Mouse (Mus musculus) heart, postnatal 10 days (tissue): ENCODE data around the gene Gm8126. TPM values are rescaled to one million over a fixed set of nuclear protein-coding genes. Genes with fewer than 3 reads are reported as not detected.
"Not testable (repeated sequence)": the region's sequence is repeated elsewhere in the genome, so short reads cannot be mapped to it uniquely, and the experiment has no call there.

Source experiments
- DNase-seq, 2 experiments: peaks; one replicate each; pipeline ENCODE4 v3.0.0; 2021
- intact Hi-C: fragments of 180-260 bp; cut with DNase I; formaldehyde crosslinking; loops from one replicate; pipeline ENCODE4 v1.15.1; 2025
- total RNA-seq, 2 experiments: library from RNA; stranded (reverse); gene quantifications; 2 replicates each; pipeline ENCODE4 v1.2.3; 2021

The Gm8126 gene
- total RNA-seq: not detected

- intact Hi-C loops, DNase-seq: not testable (repeated sequence)
These were observed at the start of gene Gm8126 for GRCm38 (mm10) chr14:43258349-43258748. Gene Gm8126, plus strand, starts transcription at chr14:43258649.

DNA sequence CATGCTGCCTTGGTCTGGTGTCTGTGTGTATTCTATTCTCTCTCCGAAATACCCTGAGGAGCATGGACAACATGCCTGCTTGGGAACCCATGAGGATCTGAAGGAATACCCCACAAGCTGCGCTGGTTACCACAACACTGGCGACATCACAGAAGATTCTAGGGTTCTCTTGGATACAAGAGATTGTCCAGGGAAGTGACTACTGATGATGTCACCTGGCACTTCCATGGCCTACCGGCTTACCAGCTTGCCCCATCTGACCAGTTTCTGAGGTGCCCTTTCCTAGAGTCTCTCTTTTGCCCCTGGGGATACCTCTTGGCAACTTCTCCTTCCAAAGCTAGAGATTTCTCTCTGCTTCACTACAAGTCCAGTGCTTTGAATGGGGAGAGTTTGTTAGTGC is 23.2 kb upstream of the Gm8126 start, which contains the start of gene Gm8122:
TSS of gene Gm8122 (minus strand) at position 101 of the 400 bp plus-strand sequence.
- DNase-seq, intact Hi-C loops: not testable (repeated sequence)

- DNase-seq, intact Hi-C loops: not testable (repeated sequence)
These were observed 20.7 kb upstream of the Gm8126 start for GRCm38 (mm10) chr14:43237769-43238168.

DNA sequence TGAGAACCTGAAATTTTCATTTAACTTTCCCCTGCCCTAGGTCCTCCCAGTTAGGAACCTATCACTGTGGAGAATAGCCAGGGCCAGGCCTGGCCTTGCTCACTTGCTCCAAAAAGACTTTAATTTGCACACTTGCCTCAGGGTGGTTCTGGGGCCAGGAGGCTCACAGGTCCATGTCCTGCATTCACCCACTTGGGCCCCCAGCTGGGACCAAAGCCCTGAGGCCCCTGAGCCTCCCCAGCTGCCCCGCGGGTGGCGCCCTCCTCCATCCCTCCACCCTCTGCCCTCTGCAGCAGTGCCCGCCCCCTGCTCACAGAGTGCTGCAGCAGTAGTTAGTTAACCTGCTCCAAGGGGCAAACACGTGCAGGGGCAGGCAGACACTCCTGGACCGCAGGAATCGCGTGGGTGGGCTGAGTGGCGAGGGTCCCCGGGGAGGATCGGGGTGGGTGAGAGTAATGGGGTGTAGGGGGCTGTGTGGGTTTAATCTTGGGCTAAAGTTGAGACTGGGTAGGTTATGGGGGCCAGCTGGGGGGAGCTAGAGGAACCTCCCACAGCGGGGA is 8.8 kb upstream of the Gm8126 start:
- DNase-seq, intact Hi-C loops: not testable (repeated sequence)

- intact Hi-C loops, DNase-seq: not testable (repeated sequence)
These were observed 7.7 kb upstream of the Gm8126 start for GRCm38 (mm10) chr14:43250549-43251253.

DNA sequence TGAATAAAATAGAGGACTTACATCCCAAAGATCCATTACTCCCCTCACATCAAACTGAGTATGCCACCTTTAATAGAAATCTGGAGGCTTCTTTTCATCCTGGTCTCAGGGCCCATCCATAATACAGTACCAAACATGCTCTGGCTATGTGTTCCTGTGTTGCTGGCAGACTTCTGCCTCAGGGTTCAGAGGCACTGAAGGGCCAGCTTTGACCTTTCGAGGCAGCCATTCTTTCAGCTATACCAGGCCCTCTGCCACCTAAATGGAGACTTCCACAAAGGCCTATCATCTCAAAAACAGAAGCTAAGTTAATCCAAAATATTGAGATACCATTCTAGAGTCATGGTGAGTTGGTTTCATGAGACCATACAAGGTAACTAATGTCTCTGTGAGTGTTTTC is 1.9 kb upstream of the Gm8126 start:
- intact Hi-C loops: not testable (repeated sequence)

GRCm38 (mm10) chr14:43263421-43263820 is 5.0 kb downstream of the Gm8126 start:
- DNase-seq, intact Hi-C loops: not testable (repeated sequence)

More for the DNA sequence above, 1.9 kb upstream of the Gm8126 start:
- not testable (repeated sequence) for DNase-seq

GRCm38 (mm10) chr14:43268521-43269084 is 10.2 kb downstream of the Gm8126 start:
- DNase-seq, intact Hi-C loops: not testable (repeated sequence)

DNA sequence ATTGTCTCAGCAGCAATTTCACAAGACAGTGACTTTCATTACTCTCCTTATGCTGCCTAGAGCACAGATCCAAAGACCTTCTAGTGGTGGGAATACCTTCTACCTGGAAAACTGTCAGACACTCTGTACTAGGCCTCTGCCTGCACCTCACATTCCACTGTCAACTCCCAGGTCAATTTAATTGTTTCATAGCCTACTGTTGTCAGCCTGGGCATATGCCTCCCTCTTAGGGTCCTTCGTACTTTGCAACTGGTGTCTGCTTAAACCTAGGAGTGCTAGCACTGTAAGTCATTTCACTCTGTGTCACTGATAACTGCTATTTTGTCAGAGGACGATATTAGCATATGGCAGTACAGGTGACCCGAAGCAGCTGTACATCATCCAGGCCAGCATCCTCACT is 10.8 kb downstream of the Gm8126 start:
- DNase-seq, intact Hi-C loops: not testable (repeated sequence)

DNA sequence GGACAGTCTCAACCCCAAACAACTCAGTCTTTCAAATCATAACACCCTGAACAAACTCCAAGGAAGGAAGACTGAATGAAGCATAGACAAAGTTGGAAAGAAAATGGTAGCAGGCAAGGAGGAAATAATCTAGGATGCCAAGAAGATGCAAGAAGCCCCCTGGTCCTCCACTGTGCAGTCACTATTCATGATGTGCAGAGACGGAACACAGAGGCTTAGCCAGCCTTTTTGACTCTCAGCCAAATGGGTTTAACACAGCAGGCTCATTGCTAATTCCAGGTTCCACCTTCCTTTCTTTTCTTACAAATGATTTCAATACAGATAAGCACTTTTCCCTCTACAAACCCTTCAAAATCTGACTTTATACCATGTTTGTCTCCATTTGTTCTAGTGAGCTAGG is 14.7 kb downstream of the Gm8126 start:
- DNase-seq, intact Hi-C loops: not testable (repeated sequence)

GRCm38 (mm10) chr14:43274986-43275511 is 16.6 kb downstream of the Gm8126 start, which contains the start of gene Gm9732:
Gene Gm9732, plus strand, starts transcription at chr14:43275036.
- intact Hi-C loops, DNase-seq: not testable (repeated sequence)

GRCm38 (mm10) chr14:43275752-43276151 is 17.3 kb downstream of the Gm8126 start:
- intact Hi-C loops, DNase-seq: not testable (repeated sequence)

GRCm38 (mm10) chr14:43277468-43277867 is 19.0 kb downstream of the Gm8126 start:
- intact Hi-C loops, DNase-seq: not testable (repeated sequence)

GRCm38 (mm10) chr14:43278146-43278545 is 19.7 kb downstream of the Gm8126 start:
- intact Hi-C loops: not testable (repeated sequence)

DNA sequence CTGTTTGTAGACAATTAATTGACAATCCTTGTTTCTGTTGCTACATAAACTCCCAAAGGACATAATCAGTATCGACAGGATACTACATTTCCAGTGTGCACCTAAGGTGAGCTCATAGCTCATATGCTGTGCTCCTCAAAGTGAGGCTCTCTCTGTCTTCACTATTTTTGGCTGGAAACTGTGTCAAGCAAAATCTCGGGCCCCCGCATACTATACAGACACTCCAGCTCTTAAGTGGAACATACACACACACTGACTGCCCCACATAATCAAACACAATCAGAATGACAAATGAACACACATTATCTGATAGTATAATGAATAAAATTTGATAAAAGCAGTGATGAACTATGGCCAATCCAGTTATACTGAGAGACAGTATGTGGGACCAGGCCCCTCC is 20.2 kb downstream of the Gm8126 start:
- intact Hi-C loops, DNase-seq: not testable (repeated sequence)

More at GRCm38 (mm10) chr14:43278146-43278545, 19.7 kb downstream of the Gm8126 start:
- not testable (repeated sequence) for DNase-seq

DNA sequence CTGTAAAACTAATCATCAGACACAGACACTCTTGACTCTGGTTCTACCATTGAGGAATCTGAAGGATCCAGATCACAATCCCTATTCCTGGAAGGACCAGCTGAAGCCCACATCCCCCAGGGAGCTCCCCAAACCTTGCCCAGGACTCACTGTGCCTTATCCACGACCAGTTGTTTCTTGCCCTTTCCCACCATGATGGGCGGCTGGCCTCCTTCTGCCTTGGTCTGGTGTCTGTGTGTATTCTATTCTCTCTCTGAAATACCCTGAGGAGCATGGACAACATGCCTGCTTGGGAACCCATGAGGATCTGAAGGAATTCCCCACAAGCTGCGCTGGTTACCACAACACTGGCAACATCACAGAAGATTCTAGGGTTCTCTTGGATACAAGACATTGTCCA is 35.1 kb downstream of the Gm8126 start, which contains the start of gene Gm8127:
TSS of gene Gm8127 (minus strand) at position 330 of the 400 bp plus-strand sequence.
- DNase-seq, intact Hi-C loops: not testable (repeated sequence)

Other genes starting within 250 kb of the Gm8126 start
- not detected for gene Gm10376, start 243.0 kb upstream of the Gm8126 start, total RNA-seq
- not detected for gene Gm8094, start 182.0 kb upstream of the Gm8126 start, total RNA-seq
- gene Gm8104, start 158.0 kb upstream of the Gm8126 start, total RNA-seq: not detected
- not detected for gene Gm7233, start 78.8 kb upstream of the Gm8126 start, total RNA-seq
- not detected for gene Gm8122, start 23.3 kb upstream of the Gm8126 start, total RNA-seq
- gene Gm9732, start 16.4 kb downstream of the Gm8126 start, total RNA-seq: not detected
- gene Gm8127, start 35.2 kb downstream of the Gm8126 start, total RNA-seq: not detected
- gene 1700001F09Rik, start 89.2 kb downstream of the Gm8126 start, total RNA-seq: not detected
- gene Gm8138, start 157.7 kb downstream of the Gm8126 start, total RNA-seq: not detected